Mouse (Mus musculus) kidney, postnatal 0 days (tissue): Measurements from ENCODE around the gene Cmtm4. TPM values are rescaled to one million over a fixed set of nuclear protein-coding genes. Genes with fewer than 3 reads are reported as not detected.

ENCODE experiments used
- ATAC-seq: fragments of 200-750 bp; cut with Nextera tagmentation; replicated peaks from 2 replicates; pipeline ENCODE4 v1.8.0; 2017; ENCODE audit warnings: low read depth, moderate number of reproducible peaks, moderate TSS enrichment, moderate library complexity; ENCODE audit not compliant: low FRiP score
- DNase-seq: peaks from one replicate; pipeline ENCODE4 v3.0.0-alpha.2; 2016; ENCODE audit warnings: low spot score
- H3K27ac ChIP-seq: fragments of 300-500 bp; sonication (generic); 2 replicates; pipeline ENCODE4 v1.5.1; 2014; ENCODE audit warnings: mild to moderate bottlenecking
- H3K27me3 ChIP-seq: fragments of 300-500 bp; sonication (generic); 2 replicates; pipeline ENCODE4 v1.6.1; 2014; ENCODE audit warnings: low read length, mixed read lengths; ENCODE audit not compliant: insufficient read depth
- H3K36me3 ChIP-seq: fragments of 300-500 bp; sonication (generic); 2 replicates; pipeline ENCODE4 v1.6.1; 2014; ENCODE audit warnings: low read length, mixed read lengths; ENCODE audit not compliant: insufficient read depth
- H3K4me1 ChIP-seq: fragments of 300-500 bp; sonication (generic); replicated peaks from 2 replicates; pipeline ENCODE4 v1.6.1; 2014; ENCODE audit warnings: antibody characterized with exemption, low read length, mixed read lengths; ENCODE audit not compliant: insufficient read depth
- H3K4me2 ChIP-seq: fragments of 300-500 bp; sonication (generic); 2 replicates; pipeline ENCODE4 v1.6.1; 2014; ENCODE audit warnings: mild to moderate bottlenecking, low read length, moderate library complexity, mixed read lengths
- H3K4me3 ChIP-seq: fragments of 300-500 bp; sonication (generic); replicated peaks from 2 replicates; pipeline ENCODE4 v1.5.1; 2014; ENCODE audit warnings: low read depth, low read length
- H3K9ac ChIP-seq: fragments of 300-500 bp; sonication (generic); 2 replicates; pipeline ENCODE4 v1.6.1; 2014; ENCODE audit warnings: low read depth, low read length
- H3K9me3 ChIP-seq: fragments of 300-500 bp; sonication (generic); replicated peaks from 2 replicates; pipeline ENCODE4 v1.6.1; 2016; ENCODE audit warnings: low read length, inconsistent platforms, mixed read lengths
- CTCF ChIP-seq: IDR thresholded peaks from 2 replicates; pipeline ENCODE4 v1.5.1; 2016; ENCODE audit warnings: antibody characterized with exemption, low read depth, mild to moderate bottlenecking, moderate library complexity
- WGBS: fragments of 180-500 bp; shearing (Covaris S2); extraction: QIAGEN DNeasy Blood & Tissue Kit; methylation state at CpG from one replicate; pipeline ENCODE4 v1.1.7; 2014; 5-methylcytosine and 5-hydroxymethylcytosine counted together
- polyA plus RNA-seq: library from polyadenylated mRNA; unstranded; fragments of >200 nt; fragmentation: Nextera tagmentation; extraction: Ambion mirVana; gene quantifications from 2 replicates; pipeline ENCODE4 v1.2.1, GENCODE M21; 2015

The Cmtm4 gene
- polyA plus RNA-seq, 1 experiment from 2014 or later, result 4.7 TPM

GRCm38 (mm10) chr8:104380269-104380668 is 15.3 kb downstream of the Cmtm4 start:
- ATAC-seq (no peak), DNase-seq (no peak)
- H3K36me3 ChIP-seq, result no peaks in the 10 kb centered on the region
- no peak overlapping the region for H3K27ac ChIP-seq
- 81% methylated on average over 7 of the region's 7 CpGs for WGBS
- no peak overlapping the region for H3K9ac ChIP-seq
- H3K4me2 ChIP-seq, result no peak overlapping the region
- TF ChIP-seq CTCF, result no peak
- no peak overlapping the region for H3K4me3 ChIP-seq
- peaks cover 27% of the 10 kb centered on the region for H3K4me1 ChIP-seq
- no peaks in the 10 kb centered on the region for H3K9me3 ChIP-seq
- H3K27me3 ChIP-seq, result no peaks in the 10 kb centered on the region

- Histone ChIP-seq H3K9me3 (no peaks in the 10 kb centered on the region), H3K4me3 (no peak overlapping the region), H3K4me1 (peaks cover 32% of the 10 kb centered on the region), H3K9ac (no peak overlapping the region), H3K4me2 (no peak overlapping the region), H3K36me3 (no peaks in the 10 kb centered on the region), H3K27me3 (no peaks in the 10 kb centered on the region), H3K27ac (no peak overlapping the region)
- TF ChIP-seq CTCF, result no peak
- DNase-seq, result no peak
- 63% methylated on average over 10 of the region's 10 CpGs for WGBS
- ATAC-seq, result no peak
These were observed 16.2 kb downstream of the Cmtm4 start for GRCm38 (mm10) chr8:104379301-104379836.

GRCm38 (mm10) chr8:104376669-104377068 is 18.9 kb downstream of the Cmtm4 start:
- Histone ChIP-seq H3K9me3 (no peaks in the 10 kb centered on the region), H3K9ac (no peak overlapping the region), H3K27me3 (no peaks in the 10 kb centered on the region), H3K4me2 (no peak overlapping the region), H3K4me3 (no peak overlapping the region), H3K4me1 (peaks cover 16% of the 10 kb centered on the region), H3K27ac (no peak overlapping the region), H3K36me3 (no peaks in the 10 kb centered on the region)
- TF ChIP-seq CTCF, result no peak
- ATAC-seq, result no peak
- DNase-seq, result no peak
- WGBS, result 65% methylated on average over 11 of the region's 11 CpGs

- Histone ChIP-seq H3K36me3 (no peaks in the 10 kb centered on the region), H3K4me1 (peaks cover 16% of the 10 kb centered on the region), H3K27ac (peak overlapping the region; percentile 81), H3K4me2 (no peak overlapping the region), H3K9ac (no peak overlapping the region), H3K27me3 (no peaks in the 10 kb centered on the region), H3K4me3 (no peak overlapping the region), H3K9me3 (no peaks in the 10 kb centered on the region)
- WGBS, result 59% methylated on average over 5 of the region's 5 CpGs
- TF ChIP-seq CTCF, result no peak
- DNase-seq, result no peak
- no peak for ATAC-seq
These were observed 19.6 kb downstream of the Cmtm4 start for GRCm38 (mm10) chr8:104375959-104376358.

- ATAC-seq, result peak; percentile 92
- H3K4me3 ChIP-seq, result no peak overlapping the region
- no peak overlapping the region for H3K9ac ChIP-seq
- TF ChIP-seq CTCF, result no peak
- DNase-seq, result peak; percentile 79
- peaks cover 16% of the 10 kb centered on the region for H3K4me1 ChIP-seq
- no peaks in the 10 kb centered on the region for H3K27me3 ChIP-seq
- no peaks in the 10 kb centered on the region for H3K9me3 ChIP-seq
- peak overlapping the region; percentile 81 for H3K27ac ChIP-seq
- no peak overlapping the region for H3K4me2 ChIP-seq
- H3K36me3 ChIP-seq, result no peaks in the 10 kb centered on the region
- 17% methylated on average over 14 of the region's 14 CpGs for WGBS
These were observed 20.5 kb downstream of the Cmtm4 start for GRCm38 (mm10) chr8:104374864-104375846.

GRCm38 (mm10) chr8:104374269-104374668 is 21.3 kb downstream of the Cmtm4 start:
- DNase-seq (no peak), ATAC-seq (no peak)
- H3K27ac ChIP-seq, result peak overlapping the region; percentile 81
- no peak for TF ChIP-seq CTCF
- no peak overlapping the region for H3K9ac ChIP-seq
- H3K4me3 ChIP-seq, result no peak overlapping the region
- no peaks in the 10 kb centered on the region for H3K9me3 ChIP-seq
- H3K36me3 ChIP-seq, result no peaks in the 10 kb centered on the region
- WGBS, result 57% methylated on average over 11 of the region's 11 CpGs
- H3K4me2 ChIP-seq, result no peak overlapping the region
- no peaks in the 10 kb centered on the region for H3K27me3 ChIP-seq
- peaks cover 16% of the 10 kb centered on the region for H3K4me1 ChIP-seq
